Mouse (Mus musculus) spleen, adult 18-20 months (tissue): ENCODE results near the gene Gas7.

Source experiments
- DNase-seq, 2 experiments: peaks; one replicate each; pipeline ENCODE4 v3.0.0; 2022; ENCODE audit warnings: mixed read lengths in 2 of 2

Gas7 gene

DNA sequence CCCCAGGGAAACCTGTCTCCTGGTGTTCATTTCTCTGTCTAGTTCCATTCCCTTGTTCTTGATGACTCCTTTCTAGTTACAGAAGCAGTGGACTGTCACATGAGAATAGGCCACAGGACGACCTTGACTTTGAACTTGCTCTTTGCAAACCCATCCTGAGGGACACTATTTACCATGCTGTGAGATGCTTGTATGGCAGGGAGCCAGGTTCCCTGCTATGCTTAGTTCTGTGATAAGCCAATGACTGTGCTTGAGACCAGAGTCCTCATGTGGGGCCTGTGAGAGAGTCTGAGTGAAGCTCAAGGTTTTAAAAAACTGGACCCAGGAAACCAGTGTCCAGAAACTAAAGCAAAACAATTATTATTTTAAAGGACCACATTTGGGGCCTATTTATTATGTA is 81.2 kb downstream of the Gas7 start:
- DNase-seq: no peak

DNA sequence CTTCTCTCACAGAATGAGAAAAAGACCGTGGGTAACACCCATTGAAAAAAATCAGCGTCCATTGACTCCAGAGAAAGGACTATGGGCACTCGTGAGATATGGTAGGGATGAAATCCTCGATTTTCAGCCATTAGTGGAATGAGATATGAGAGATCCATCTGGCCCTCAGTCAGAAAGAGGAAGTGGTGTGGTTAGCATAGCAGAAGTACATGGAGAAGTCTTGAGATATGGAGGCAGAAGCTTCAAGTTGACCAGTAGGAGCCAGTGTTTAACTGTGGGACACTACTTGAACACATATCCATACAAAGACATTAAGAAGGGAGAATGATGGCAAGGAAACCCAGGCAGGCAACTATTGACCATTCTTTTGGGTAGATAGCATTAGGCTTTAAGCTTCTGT is 82.1 kb downstream of the Gas7 start:
- DNase-seq: no peak

DNA sequence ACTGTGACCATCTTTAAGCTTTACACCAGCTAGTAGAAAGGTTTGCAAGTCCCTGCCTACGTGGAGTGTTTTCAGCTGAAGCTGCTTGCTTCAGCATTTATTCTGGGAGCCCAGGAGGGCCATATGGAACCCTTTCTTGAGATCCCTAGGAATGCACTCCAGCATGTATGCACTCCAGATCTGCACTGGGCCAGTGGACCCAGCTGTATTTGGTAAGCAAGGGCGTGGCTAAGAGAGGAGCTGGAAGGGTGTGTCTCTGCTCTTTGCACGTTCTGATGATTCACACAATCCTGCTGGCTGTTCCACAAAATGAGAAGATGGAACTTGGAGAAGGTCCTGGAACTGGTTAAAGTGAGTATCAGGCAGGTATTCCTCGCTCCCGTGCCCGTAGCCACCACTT is 83.3 kb downstream of the Gas7 start:
- DNase-seq: no peak

DNA sequence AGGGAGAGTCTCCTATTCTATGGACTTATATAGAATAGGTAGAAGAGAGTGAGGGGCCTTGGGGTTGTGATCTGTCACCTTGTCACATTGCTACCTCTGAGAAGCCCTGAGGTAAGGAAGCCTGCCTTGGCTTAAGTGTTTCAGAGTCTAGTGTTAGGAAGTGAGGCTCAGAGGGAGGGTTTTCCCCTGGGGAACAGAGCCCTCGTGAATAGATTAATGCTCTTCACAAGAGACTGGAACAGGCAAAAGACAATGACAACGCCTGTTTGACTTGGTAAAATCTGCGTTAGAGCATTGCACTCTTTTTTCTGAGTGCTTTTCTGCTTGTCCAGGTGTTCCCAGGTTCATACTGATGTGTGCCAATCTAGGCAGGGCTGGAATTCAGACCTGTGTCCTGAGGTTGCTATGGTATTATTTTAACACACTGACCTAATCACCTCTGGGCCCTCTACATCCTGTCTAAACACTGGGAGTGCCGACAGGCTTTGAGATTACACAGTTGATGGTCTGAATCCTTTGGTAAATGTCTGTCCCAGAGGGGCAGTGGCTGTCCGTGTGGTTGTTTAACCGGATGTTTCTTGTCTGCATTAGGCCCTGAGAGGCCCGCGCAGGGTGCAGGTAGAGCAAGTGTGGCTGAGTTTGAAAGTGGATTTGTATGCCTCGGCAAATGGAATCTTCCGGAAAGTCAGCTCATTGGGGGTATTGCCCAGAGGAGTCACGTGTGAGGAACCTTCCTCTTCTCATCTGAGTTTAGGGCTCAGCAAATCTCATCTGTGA is 89.6 kb downstream of the Gas7 start:
- peak in 1 of 2 experiments; percentile 19 for DNase-seq

DNA sequence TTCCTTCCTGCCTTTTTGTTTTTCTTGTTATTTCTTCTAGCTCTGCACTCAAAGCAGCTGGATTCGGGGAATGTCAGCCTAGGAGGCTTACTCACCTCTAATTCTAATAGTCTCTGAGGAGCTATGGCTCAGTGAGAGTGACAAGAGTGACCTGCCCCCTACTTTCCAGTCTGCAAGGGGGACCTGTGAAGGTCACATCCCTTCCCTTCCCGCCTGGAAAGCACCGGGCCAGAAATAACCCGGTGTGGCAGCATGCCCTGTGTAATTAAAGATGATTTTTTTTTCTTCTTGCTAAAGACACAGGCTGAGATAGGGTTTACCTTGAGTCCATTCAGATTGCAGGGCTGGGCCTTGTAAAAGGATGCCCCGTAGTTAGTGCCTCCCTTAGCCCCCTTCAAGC is 91.3 kb downstream of the Gas7 start:
- DNase-seq: no peak

DNA sequence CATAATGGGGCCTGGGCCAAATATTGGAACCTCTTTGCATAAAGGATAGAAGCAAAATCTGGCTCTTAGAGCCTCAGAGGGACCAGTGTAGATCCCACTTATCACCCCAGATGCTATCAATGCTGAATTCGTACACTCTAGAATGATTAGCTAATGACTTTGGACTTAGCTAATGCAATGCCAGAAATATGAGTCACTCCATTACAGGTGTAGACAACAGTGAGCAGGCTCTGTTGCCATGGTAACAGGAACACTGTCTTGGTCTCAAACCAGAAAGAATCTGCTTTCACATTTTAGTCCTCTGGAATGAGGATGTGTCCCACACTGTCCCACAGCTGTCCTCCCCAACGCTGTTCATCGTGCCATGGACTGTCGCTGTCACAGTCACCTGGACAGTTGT is 94.1 kb downstream of the Gas7 start:
- no peak for DNase-seq

DNA sequence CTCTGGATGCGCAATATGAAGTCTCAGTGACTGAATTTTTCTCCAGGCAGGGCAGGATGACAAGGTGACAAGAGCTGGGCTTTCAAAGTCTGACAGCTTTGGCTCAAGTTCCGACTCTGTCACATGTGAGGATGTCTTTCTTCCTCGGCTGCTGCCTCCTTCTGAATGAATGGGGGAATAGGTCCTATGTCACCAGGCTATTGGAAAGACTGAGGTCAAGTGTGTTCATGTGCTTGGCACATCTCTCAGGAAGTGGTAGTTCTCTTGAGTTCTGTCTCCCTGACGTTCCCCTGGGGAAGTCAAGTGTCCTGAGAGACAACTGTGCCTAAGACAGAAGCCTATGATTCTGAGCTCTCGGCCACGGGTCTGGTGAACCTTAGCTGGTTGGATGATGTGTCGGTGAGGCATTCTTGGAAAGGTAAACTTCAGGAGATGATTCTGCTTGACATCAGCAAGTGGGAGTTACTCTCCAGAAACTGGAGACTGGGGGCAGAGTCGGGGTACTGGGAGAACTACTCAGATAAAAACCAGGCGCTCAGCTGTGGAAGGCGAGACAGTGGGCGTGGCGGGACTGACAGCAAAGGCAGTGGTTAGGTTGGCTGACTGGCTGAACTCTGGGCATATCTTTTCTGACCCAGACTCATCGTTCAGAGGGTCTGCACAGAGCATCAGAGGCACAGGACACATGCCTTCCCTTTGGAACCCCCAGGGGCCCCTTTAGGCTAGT is 94.7 kb downstream of the Gas7 start:
- DNase-seq: no peak

DNA sequence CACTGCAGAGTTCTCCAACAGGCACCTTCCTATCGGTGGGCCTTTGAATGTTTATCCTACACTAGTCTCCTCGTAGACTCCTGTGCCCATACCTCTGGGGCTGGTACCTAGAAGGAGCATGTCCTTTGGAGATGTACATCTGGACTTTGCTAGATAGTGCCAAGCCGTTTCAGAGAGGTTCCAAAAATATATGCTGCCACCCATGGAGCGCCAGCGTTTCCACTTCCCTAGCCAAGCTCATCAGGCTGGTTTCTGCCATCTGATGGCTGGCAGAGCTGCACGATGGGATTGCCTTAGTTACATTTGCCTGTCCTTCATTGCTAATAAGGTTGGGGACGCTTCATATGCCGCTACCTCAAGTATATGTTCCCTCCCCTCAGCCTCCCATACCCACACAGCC is 97.2 kb downstream of the Gas7 start:
- no peak for DNase-seq

DNA sequence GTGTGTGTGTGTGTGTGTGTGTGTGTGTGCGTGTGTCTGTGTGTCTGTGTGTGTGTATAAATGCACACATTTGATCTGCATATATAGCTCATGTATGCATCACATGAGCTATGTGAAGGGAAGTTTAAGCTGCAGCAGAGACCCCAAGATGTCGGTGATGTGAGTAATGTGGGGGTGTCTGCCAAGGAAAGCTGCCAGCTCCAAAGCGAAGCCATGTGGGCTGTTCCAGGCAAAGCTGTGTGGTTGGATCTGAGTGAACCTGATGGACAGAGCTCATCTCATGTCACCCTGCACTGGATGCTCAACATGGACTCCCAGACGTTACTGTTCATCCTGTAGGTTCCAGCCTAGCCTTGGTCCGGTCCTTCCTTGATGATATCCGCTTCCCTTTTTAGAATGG is 99.0 kb downstream of the Gas7 start:
- DNase-seq: no peak

DNA sequence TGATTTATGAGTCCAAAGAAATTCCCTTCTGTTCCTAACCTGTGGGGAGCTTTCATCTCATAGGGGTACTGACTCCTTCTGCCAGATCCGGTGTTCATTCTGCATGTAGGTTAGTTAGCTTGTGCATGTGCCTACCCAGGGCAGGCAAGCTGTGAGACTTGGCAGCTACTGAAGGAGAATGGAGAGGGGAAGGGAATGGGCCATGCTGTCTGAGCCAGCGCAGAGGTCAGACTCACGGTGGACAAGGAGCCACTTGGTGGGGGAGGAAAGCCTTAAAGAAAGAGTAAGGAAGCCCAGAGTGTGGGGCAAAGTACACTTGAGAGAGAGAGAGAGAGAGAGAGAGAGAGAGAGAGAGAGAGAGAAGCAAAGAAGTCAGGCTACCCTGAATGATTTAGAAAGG is 101.1 kb downstream of the Gas7 start:
- no peak for DNase-seq

DNA sequence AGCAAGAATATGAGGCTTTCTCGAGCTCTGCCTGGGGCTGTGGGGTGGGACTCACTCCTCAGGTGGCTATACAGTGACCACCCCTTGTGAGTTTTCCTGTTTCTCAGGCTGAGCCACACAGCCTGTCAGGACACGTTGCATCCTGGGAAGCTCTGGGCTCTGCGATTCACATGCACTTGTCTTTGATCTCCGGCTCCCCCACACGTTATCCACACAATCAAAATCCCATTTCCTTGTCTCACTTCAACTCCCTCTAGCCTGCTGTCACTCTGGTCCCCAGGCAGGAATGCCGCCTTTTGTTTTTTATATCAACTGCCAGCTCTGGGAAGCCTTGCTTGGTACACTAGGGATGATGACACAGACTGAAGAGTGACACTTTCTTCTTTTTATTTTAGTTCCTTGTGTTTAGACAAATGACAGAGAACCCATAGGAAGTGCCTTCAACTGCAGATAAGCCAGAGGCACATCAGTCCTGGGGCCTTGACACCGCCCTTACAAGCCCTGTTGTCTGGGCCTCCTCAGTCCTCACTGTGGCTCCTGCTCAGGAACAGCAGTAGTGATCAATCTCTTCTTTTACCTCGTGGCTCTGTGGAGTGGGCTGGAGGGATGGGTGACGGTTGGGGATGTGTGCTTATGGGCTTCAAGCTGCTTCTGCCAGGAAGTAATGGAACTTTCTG is 103.7 kb downstream of the Gas7 start:
- no peak for DNase-seq

DNA sequence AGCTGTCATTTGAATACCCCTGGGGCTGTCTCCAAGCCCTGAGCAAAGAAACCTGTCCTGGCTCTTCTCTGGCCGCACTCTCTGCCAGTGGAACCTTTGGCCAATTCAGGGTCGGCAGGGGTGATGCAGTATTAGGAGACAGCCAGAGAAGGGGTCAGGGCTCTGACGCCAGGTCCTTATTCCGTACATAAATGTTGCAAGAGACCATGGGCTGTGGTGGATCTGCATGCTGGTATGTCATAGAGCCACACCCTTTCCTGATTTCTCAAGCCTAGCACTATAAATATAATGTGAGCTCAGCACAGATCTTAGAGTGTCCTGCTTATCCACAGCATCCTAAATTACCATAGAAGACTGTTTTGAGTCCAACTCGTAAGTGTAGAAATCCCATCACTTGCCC is 104.3 kb downstream of the Gas7 start:
- DNase-seq: no peak

DNA sequence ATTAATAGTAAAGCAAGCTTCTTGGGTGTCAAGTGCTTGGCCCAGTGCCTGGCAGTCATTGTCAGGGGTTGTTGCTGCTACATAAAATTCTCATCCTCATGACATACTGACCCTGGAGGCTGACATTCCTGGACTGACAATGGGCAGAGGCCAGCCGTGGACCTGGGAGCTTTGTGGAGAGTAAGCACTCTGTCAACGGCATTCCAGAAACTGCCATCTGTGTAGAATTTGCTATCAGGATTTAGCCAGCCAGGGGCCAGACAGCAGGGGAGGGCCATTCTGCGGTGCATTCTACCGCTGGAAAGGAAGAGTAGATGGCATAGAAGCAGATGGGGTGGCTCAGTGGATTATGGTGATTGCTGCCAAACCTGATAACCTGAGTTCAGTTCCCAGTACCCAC is 106.4 kb downstream of the Gas7 start:
- DNase-seq: no peak

DNA sequence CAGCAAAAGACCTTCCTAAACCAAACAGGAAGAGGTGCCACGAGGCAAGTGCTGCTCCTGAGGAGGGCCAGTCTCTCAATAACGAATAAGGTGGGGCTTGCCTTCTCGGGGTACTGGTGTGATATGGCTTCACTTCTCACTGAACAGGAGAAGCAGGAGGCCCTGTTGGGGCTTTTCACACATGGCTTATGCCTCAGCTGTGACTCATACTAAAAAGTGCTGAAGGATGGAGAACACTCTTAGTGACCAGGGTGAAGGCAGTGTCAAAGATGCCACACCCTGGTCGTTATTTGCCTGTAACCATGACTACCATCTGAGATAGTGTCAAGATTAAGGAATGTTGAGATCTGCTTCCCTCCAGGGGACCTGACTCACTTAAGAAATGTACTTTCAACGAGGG is 107.9 kb downstream of the Gas7 start:
- DNase-seq: no peak

DNA sequence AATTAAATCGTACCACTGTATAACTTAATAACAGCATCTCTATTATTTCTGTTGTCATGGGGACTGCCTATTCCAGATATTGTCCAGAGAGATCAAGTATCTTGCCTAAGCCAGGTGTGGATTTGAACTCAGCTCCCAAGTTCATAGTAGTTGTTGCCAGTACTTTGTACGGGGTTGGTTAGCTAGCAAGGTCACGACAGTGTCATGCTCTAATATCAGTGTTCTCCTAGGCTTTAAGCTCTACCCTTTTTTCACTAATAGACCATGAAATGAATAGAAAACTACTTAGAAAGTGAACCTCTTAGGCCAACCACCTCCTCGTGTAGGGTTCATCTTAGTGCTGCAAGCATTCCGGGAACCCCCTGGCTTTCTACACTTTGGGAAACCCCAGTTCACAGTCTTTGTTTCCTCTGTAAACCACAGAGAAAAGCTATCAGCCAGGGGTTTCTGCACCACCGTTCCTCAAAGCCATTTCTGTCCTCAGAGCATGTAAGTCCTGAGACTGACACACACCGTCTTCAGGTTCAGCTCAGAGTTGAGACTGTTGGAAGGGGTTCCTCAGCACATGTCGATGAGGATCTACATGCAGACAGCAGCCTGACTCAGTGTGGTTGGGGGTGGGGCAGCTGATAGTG is 108.9 kb downstream of the Gas7 start:
- DNase-seq: no peak

DNA sequence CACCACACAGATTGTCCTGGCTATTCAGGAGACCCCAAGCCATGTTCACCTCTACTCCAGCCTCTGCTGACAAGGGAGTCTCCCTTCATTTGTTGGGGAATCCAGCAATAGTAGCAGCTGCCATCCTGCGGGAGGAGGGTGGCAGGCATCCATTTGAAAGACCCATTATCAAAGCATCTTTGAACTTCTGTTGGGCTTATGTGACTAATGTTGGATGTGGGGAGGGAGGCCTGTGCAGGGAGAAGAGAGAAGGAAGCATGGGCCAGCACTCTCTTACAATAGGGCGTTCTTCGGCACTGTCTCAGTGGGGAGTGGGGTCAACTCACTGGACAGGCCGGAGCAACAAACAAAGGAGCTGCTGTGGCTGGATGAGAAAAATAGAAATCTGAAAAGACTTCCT is 110.3 kb downstream of the Gas7 start:
- DNase-seq: no peak

DNA sequence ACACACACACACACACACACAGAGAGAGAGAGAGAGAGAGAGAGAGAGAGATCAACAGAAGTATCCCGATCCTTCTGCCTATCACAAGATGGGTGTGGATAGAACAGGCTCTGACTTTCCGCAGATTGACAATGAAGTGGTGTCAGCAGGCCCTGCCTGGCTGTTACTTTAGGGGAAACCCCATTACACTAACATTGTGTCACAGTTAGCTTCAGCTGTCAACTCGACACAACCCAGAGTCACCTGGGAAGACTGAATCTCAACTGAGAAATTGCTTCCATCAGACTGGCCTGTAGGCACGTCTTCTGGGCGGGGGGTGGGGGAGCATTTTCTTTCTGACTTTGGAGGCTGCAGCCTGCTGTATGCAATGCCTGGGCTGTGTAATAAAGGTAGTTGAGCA is 111.5 kb downstream of the Gas7 start:
- no peak for DNase-seq

DNA sequence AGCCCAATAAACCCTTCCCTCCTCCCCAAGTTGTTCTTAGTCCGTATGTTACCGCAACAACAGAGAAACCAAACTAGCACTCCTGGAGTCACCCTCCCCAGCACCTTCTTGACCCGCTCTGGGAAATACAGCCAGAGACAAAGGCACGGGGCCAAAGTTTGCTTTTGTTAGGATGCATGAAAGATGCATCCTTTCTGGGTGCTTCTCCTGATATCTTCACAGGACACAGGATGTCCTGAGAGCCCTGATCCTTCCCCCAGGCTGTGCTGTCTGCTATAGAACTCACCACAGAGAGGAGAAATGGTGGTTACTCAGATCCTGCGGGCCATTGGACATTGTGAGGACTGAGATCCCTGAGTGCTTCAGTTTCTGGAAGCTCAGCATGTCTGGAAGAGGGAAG is 111.9 kb downstream of the Gas7 start:
- DNase-seq: no peak

DNA sequence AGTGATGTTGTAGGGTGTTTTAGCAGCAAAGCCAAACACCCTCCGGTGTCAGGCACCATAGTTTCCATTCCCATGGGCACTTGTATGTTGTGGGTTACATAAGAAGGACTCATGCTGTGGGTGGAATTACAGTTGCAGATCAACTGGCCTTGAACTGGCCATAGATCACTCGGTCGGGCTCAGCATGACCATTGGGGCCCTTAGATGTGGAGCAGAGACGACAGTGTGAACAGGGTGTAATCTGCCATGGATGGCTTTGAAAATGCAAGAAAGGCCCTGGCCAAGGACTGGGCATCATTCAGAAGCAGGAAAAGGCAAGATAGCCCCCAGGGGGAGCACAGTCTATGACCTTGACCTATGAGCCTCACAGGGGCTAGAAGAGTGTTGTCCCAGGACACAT is 112.8 kb downstream of the Gas7 start:
- no peak for DNase-seq

DNA sequence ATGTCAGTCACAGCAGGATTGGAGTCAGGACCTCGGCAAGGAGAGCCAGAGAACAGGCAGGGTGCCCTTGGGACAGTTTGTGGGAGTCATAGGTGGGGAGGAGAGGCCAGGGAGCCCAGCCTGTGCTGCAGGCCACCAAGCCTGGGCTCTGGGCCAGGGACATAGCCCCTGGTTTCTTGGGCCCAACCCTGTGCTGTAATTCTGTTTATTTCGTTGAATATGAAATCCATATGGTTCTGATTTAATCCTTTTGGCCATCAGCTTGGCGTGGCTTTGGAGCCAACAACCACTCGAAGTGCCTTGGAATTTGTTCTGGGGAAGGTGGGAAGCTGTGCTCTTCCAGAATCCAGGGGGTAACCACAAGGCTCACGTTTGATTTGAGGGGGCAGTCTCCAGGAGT is 113.6 kb downstream of the Gas7 start:
- DNase-seq: no peak

DNA sequence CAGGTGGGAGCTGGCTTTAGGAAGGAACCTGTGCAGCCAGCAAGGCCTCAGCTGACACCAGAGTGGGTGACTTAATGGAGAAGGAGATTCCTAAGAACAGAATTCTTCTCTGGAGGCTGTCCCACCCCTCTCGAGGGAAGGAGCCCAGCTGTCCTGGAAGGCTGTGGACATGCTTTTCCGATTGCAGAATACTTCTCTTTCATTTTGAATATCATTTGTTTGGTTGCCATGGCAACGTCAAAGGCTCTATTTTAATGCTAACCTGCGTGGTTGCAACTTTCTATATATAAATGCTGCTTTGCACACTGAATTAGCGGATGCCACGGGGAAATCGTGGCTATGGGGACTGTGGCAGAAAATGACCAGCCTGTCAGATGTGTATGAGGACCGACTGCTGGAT is 115.7 kb downstream of the Gas7 start:
- DNase-seq: no peak

DNA sequence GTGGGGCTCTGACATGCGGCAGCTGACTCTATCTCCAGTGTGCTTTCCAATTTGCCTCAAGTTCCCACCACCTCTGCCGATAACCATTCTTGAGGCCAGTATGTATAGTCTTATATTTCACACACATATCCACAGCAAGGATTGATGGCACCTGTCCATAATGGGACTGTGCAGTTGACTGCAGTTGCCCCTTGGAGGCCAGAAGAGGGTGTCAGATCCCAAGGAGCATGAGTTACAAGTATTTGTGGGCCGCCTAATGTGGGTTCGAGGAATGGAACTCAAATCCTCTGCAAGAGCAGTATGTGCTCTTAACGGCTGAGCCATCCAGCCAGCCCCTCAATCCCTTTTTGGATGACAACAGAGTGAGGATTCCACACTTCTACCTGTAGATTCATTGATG is 119.1 kb downstream of the Gas7 start:
- DNase-seq: no peak

DNA sequence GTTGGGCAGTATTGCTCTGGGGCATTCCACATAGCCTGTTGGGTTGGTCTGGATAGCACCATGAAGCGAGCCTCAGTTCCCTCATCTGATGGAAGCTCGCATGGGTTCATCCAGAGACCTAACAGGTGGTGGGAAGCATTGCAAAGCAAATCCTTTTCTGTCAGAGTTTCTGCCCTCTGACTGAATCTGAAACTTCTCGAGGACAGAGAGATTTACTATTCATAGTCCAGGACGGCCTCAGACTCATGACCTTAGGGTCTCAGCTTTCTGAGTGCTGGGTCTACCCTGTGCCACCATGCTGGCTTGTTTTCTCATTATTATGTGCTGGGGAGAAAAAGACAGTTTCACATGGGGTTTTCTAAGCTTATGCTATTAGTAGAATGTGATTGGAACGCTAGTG is 122.2 kb downstream of the Gas7 start:
- no peak for DNase-seq

DNA sequence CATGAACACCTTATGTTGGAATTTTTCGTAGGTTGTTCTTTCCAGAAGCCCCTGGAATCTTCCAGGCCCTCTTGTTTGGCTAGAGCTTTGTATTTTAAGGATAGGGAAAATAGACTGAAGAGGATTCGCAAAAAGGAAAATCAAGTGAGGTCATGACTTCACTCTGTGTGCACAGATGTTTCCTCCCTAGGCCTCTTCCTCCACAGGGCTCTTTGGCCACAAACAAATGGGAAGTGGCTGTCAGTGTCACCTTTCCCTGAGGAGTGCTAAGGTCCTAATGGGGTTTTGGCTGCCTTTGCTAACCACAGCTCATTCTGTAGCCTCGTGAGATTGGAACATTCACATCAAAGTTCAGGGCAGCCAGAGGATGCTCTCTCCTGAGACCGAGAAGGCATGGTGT is 122.8 kb downstream of the Gas7 start:
- DNase-seq: no peak
